Mouse (Mus musculus): ENCODE data around the gene Smcr8. TPM values are rescaled to one million over a fixed set of nuclear protein-coding genes. Genes with fewer than 3 reads are reported as not detected.
A peak's percentile ranks its signal among the peaks of the same experiment; 100 is the strongest.

The Smcr8 gene
- total and polyA plus RNA-seq, 2 experiments from 2014 or later, result 3.2 to 15.4 TPM

GRCm38 (mm10) chr11:60779673-60780189 is 2.4 kb downstream of the Smcr8 start:
- ATAC-seq, result no peak
- peaks cover 38% of the 10 kb centered on the region for H3K4me1 ChIP-seq (ENCODE audit: insufficient read depth)
- DNase-seq, result no peak
- no peak overlapping the region for H3K9ac ChIP-seq
- no peak overlapping the region for H3K4me3 ChIP-seq (ENCODE audit: low read depth, low read length)
- peaks cover 16% of the 10 kb centered on the region for H3K36me3 ChIP-seq (ENCODE audit: insufficient read depth)
- no peaks in the 10 kb centered on the region for H3K27me3 ChIP-seq (ENCODE audit: insufficient read depth, low read length)
- peak overlapping the region; percentile 31; the same call in 1 of the 2 replicates for H3K4me2 ChIP-seq (ENCODE audit: low read depth)
- 92% methylated on average over 10 of the region's 10 CpGs for WGBS
- H3K27ac ChIP-seq (ENCODE audit: low read depth, low read length), result no peak overlapping the region
- H3K9me3 ChIP-seq (ENCODE audit: low read length), result no peaks in the 10 kb centered on the region
- no peak for TF ChIP-seq CTCF (IDR thresholded peaks at IDR 0.05; ENCODE audit: low read depth)

- H3K9ac ChIP-seq, result no peak overlapping the region
- H3K27me3 ChIP-seq (ENCODE audit: insufficient read depth, low read length), result no peaks in the 10 kb centered on the region
- ATAC-seq (no peak), DNase-seq (no peak)
- peaks cover 16% of the 10 kb centered on the region for H3K4me1 ChIP-seq (ENCODE audit: insufficient read depth)
- H3K4me3 ChIP-seq (ENCODE audit: low read depth, low read length), result no peak overlapping the region
- no peak overlapping the region for H3K4me2 ChIP-seq (ENCODE audit: low read depth)
- 89% methylated on average over 8 of the region's 8 CpGs for WGBS
- no peak for TF ChIP-seq CTCF (IDR thresholded peaks at IDR 0.05; ENCODE audit: low read depth)
- no peak overlapping the region for H3K27ac ChIP-seq (ENCODE audit: low read depth, low read length)
- no peaks in the 10 kb centered on the region for H3K9me3 ChIP-seq (ENCODE audit: low read length)
- H3K36me3 ChIP-seq (ENCODE audit: insufficient read depth), result peaks cover 49% of the 10 kb centered on the region
Measured at GRCm38 (mm10) chr11:60784179-60784922, 7.0 kb downstream of the Smcr8 start.

- no peak for DNase-seq
- 50% methylated on average over 1 of the region's 1 CpGs for WGBS
Measured at GRCm38 (mm10) chr11:60787595-60787994, 10.3 kb downstream of the Smcr8 start.

GRCm38 (mm10) chr11:60790472-60790871 is 13.1 kb downstream of the Smcr8 start:
- no peak overlapping the region for H3K27ac ChIP-seq (ENCODE audit: low read depth, low read length)

More at GRCm38 (mm10) chr11:60787595-60787994, 10.3 kb downstream of the Smcr8 start:
- Histone ChIP-seq H3K27ac (ENCODE audit: low read depth, low read length) (no peak overlapping the region), H3K36me3 (ENCODE audit: insufficient read depth) (peaks cover 49% of the 10 kb centered on the region), H3K4me3 (ENCODE audit: low read depth, low read length) (no peak overlapping the region), H3K4me1 (ENCODE audit: insufficient read depth) (no peaks in the 10 kb centered on the region), H3K27me3 (ENCODE audit: insufficient read depth, low read length) (no peaks in the 10 kb centered on the region), H3K9ac (no peak overlapping the region), H3K4me2 (ENCODE audit: low read depth) (no peak overlapping the region), H3K9me3 (ENCODE audit: low read length) (no peaks in the 10 kb centered on the region)
- ATAC-seq, result no peak
- TF ChIP-seq CTCF (IDR thresholded peaks at IDR 0.05; ENCODE audit: low read depth), result no peak

GRCm38 (mm10) chr11:60796342-60796741 is 19.0 kb downstream of the Smcr8 start:
- Histone ChIP-seq H3K27me3 (ENCODE audit: insufficient read depth, low read length) (no peaks in the 10 kb centered on the region), H3K36me3 (ENCODE audit: insufficient read depth) (no peaks in the 10 kb centered on the region), H3K9ac (no peak overlapping the region), H3K4me2 (ENCODE audit: low read depth) (no peak overlapping the region), H3K4me1 (ENCODE audit: insufficient read depth) (no peaks in the 10 kb centered on the region), H3K4me3 (ENCODE audit: low read depth, low read length) (no peak overlapping the region), H3K9me3 (ENCODE audit: low read length) (no peaks in the 10 kb centered on the region), H3K27ac (ENCODE audit: low read depth, low read length) (no peak overlapping the region)
- ATAC-seq (no peak), DNase-seq (no peak)
- WGBS, result 94% methylated on average over 11 of the region's 11 CpGs
- no peak for TF ChIP-seq CTCF (IDR thresholded peaks at IDR 0.05; ENCODE audit: low read depth)

More at GRCm38 (mm10) chr11:60790472-60790871, 13.1 kb downstream of the Smcr8 start:
- TF ChIP-seq CTCF (IDR thresholded peaks at IDR 0.05; ENCODE audit: low read depth), result no peak
- Histone ChIP-seq H3K36me3 (ENCODE audit: insufficient read depth) (peaks cover 28% of the 10 kb centered on the region), H3K9ac (no peak overlapping the region), H3K4me3 (ENCODE audit: low read depth, low read length) (no peak overlapping the region), H3K4me1 (ENCODE audit: insufficient read depth) (no peaks in the 10 kb centered on the region), H3K27me3 (ENCODE audit: insufficient read depth, low read length) (no peaks in the 10 kb centered on the region), H3K9me3 (ENCODE audit: low read length) (no peaks in the 10 kb centered on the region), H3K4me2 (ENCODE audit: low read depth) (no peak overlapping the region)
- DNase-seq, result no peak
- ATAC-seq, result no peak
- 87% methylated on average over 2 of the region's 2 CpGs for WGBS

- no peak overlapping the region for H3K9ac ChIP-seq
- no peak overlapping the region for H3K4me2 ChIP-seq (ENCODE audit: low read depth)
- H3K27me3 ChIP-seq (ENCODE audit: insufficient read depth, low read length), result no peaks in the 10 kb centered on the region
- H3K36me3 ChIP-seq (ENCODE audit: insufficient read depth), result no peaks in the 10 kb centered on the region
- H3K4me1 ChIP-seq (ENCODE audit: insufficient read depth), result no peaks in the 10 kb centered on the region
- no peak overlapping the region for H3K27ac ChIP-seq (ENCODE audit: low read depth, low read length)
- DNase-seq (no peak), ATAC-seq (no peak)
- H3K9me3 ChIP-seq (ENCODE audit: low read length), result no peaks in the 10 kb centered on the region
- TF ChIP-seq CTCF (IDR thresholded peaks at IDR 0.05; ENCODE audit: low read depth), result no peak
- 84% methylated on average over 4 of the region's 4 CpGs for WGBS
- H3K4me3 ChIP-seq (ENCODE audit: low read depth, low read length), result no peak overlapping the region
Measured at GRCm38 (mm10) chr11:60799977-60800376, 22.7 kb downstream of the Smcr8 start.

- H3K27me3 ChIP-seq (ENCODE audit: insufficient read depth, low read length), result no peaks in the 10 kb centered on the region
- no peak for ATAC-seq
- 92% methylated on average over 1 of the region's 1 CpGs for WGBS
Measured at GRCm38 (mm10) chr11:60800892-60801291, 23.6 kb downstream of the Smcr8 start.

More at GRCm38 (mm10) chr11:60800892-60801291, 23.6 kb downstream of the Smcr8 start:
- H3K4me1 ChIP-seq (ENCODE audit: insufficient read depth), result no peaks in the 10 kb centered on the region
- H3K27ac ChIP-seq (ENCODE audit: low read depth, low read length), result no peak overlapping the region
- no peak overlapping the region for H3K4me3 ChIP-seq (ENCODE audit: low read depth, low read length)
- H3K4me2 ChIP-seq (ENCODE audit: low read depth), result no peak overlapping the region
- no peak for DNase-seq
- H3K9me3 ChIP-seq (ENCODE audit: low read length), result no peaks in the 10 kb centered on the region
- no peak for TF ChIP-seq CTCF (IDR thresholded peaks at IDR 0.05; ENCODE audit: low read depth)
- no peaks in the 10 kb centered on the region for H3K36me3 ChIP-seq (ENCODE audit: insufficient read depth)
- no peak overlapping the region for H3K9ac ChIP-seq
